In the genomic region with DNA sequence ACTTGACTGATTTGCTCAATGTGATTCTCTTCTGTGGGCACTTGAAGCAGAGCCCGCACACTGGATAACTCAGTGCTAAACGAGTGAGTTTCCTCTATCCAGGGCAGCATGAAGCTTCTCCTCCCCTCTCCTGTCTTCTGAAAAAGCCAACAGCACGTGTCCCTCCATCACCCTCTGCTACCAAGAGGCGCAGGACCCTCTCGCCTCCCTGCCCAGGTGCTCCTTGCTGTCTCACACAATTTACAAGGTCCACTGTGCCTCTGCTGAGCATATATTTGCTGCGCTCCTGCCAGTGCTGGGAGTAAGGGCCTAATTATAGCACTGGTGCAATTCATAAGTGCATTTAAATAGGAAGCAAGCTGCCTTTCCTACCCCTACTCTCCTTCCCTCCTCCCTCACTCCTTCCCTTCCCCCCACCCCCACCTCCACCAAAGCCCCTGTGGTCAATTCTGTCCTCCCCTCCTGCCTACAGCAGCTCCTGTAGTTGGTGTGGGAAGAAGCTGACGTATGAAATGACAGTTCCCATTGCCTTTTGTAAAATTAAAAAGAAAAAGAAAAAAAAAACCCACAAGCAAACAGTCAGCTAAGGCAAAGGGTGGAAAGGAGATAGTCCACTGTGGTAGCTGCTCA, we compare ENCODE assay signal across 10 mouse cellular contexts.
DNase-seq lines count a peak whose midpoint lies in the region; ATAC-seq and TF ChIP-seq lines count a peak whose summit lies in the region.
"Had no signal": no experiment of that assay in that cellular context is flagged by ENCODE, and none has a peak within 500 bp of the region (broad histone marks: within the 10 kb centered on the region; RNA-seq: fewer than 3 reads in every experiment).

No protein-coding gene starts in this region.

- H3K27ac ChIP-seq in limb, embryonic 15.5 days: no peak overlapping the region
- H3K27ac ChIP-seq: embryonic facial prominence, embryonic 12.5 days had no signal

- H3K36me3 ChIP-seq in limb, embryonic 15.5 days: no peaks in the 10 kb centered on the region
- H3K36me3 ChIP-seq: embryonic facial prominence, embryonic 12.5 days had no signal

- no peak overlapping the region for H3K4me3 ChIP-seq in limb, embryonic 15.5 days
- no peak overlapping the region for H3K4me3 ChIP-seq in lung, adult 2 months (replicated peaks; ENCODE audit: extremely low read depth, low read depth, low read length)
- H3K4me3 ChIP-seq: embryonic facial prominence, embryonic 12.5 days had no signal

- peak; percentile 76 for DNase-seq in heart, adult 11 months
- DNase-seq in heart, postnatal 14 days: no peak
- peak; percentile 36 for DNase-seq in right cerebral cortex, adult 18-20 months
- no peak for DNase-seq in right cerebral cortex, postnatal 14 days
- no peak for DNase-seq in B cell, adult 2 months
- no peak for DNase-seq in layer of hippocampus, postnatal 14 days (ENCODE audit: low spot score in 2 of 2)
- no peak for DNase-seq in lung, adult 2 months

- no peak for TF ChIP-seq CTCF in lung, adult 2 months (IDR thresholded peaks at IDR 0.05; ENCODE audit: insufficient read depth, low read length)

- H3K9ac ChIP-seq in limb, embryonic 15.5 days: no peak overlapping the region
- H3K9ac ChIP-seq: embryonic facial prominence, embryonic 12.5 days had no signal

- TF ChIP-seq POLR2A in lung, adult 2 months (IDR thresholded peaks at IDR 0.05; ENCODE audit: borderline replicate concordance, extremely low read depth, low read depth, low read length): no peak

- H3K27me3 ChIP-seq in limb, embryonic 15.5 days: no peaks in the 10 kb centered on the region
- H3K27me3 ChIP-seq: CH12.LX; embryonic facial prominence, embryonic 12.5 days had no signal

- WGBS in limb, embryonic 15.5 days: 52% methylated on average over 7 of the region's 7 CpGs
- WGBS in lung, adult 2 months: 73% methylated on average over 7 of the region's 7 CpGs

- ATAC-seq in limb, embryonic 15.5 days (ENCODE audit: insufficient number of reproducible peaks, low FRiP score, low TSS enrichment, low read depth): no peak

- intact Hi-C loops in heart, postnatal 14 days (cut with DNase I): loop anchor here (2.0 to 5.0 kb wide), 4 partner anchors 166 to 328 kb away; partner anchors contain the start of gene Arl5a

- no peaks in the 10 kb centered on the region for H3K9me3 ChIP-seq in limb, embryonic 15.5 days
- H3K9me3 ChIP-seq: embryonic facial prominence, embryonic 12.5 days had no signal

- H3K4me1 ChIP-seq in limb, embryonic 15.5 days: peaks cover 13% of the 10 kb centered on the region
- H3K4me1 ChIP-seq in lung, adult 2 months (ENCODE audit: control insufficient read depth, insufficient read depth, low read length): no peaks in the 10 kb centered on the region

- peak overlapping the region; percentile 10; the same call in 1 of the 2 replicates for H3K4me2 ChIP-seq in limb, embryonic 15.5 days
- H3K4me2 ChIP-seq: embryonic facial prominence, embryonic 12.5 days had no signal

Comparison
In these comparisons a context has a peak if more than half of its experiments do, and no peak if none do; other contexts are left out.
1. DNase-seq: peak in heart, adult 11 months (single experiment) and right cerebral cortex, adult 18-20 months (single experiment); none in heart, postnatal 14 days (0 of 2), right cerebral cortex, postnatal 14 days (single experiment), B cell, adult 2 months (0 of 2), layer of hippocampus, postnatal 14 days (0 of 2) and lung, adult 2 months (single experiment).